Comparison of ENCODE assay signal across 9 mouse cellular contexts in the genomic region with DNA sequence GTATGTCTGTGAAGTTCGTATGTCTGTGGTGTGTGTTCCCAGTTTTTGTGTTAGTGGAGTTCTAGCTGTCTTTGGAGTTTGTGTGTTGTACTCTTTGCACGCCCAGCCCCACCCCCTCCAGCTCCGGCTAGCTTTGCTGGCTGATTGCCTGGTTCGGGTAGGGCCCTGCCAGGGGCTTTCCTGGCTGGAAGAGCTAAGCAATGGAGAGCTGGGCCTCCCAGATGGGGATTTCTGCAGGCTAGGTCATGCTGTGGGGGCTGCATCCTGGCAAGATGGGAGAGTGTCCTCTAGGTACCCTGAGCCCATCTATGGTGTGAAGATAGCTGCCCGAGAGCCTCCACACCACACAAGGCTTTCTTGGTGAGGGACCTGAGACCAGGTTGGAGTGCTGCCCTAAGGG. TPM values are rescaled to one million over a fixed set of nuclear protein-coding genes. Genes with fewer than 3 reads are reported as not detected.
DNase-seq lines count a peak whose midpoint lies in the region; ATAC-seq and TF ChIP-seq lines count a peak whose summit lies in the region.
"Had no signal": no experiment of that assay in that cellular context is flagged by ENCODE, and none has a peak within 500 bp of the region (broad histone marks: within the 10 kb centered on the region; RNA-seq: fewer than 3 reads in every experiment).

No protein-coding gene starts in this region.

- no peak for TF ChIP-seq EP300 in stomach, postnatal 0 days (optimal IDR thresholded peaks at IDR 0.05)

- H3K9me3 ChIP-seq in intestine, embryonic 16.5 days (ENCODE audit: control insufficient read depth, low read length): no peaks in the 10 kb centered on the region
- H3K9me3 ChIP-seq in stomach, postnatal 0 days (ENCODE audit: control insufficient read depth, low read length): no peaks in the 10 kb centered on the region
- H3K9me3 ChIP-seq: liver, embryonic 15.5 days had no signal

- H3K4me3 ChIP-seq in intestine, embryonic 16.5 days (ENCODE audit: low read length): no peak overlapping the region
- no peak overlapping the region for H3K4me3 ChIP-seq in lung, adult 2 months (replicated peaks; ENCODE audit: extremely low read depth, low read depth, low read length)
- no peak overlapping the region for H3K4me3 ChIP-seq in stomach, postnatal 0 days (ENCODE audit: low read depth, low read length)
- H3K4me3 ChIP-seq: liver, embryonic 15.5 days had no signal

- 0 out of 2 replicates have a peak, but pooled peaks have one; percentile 8 for TF ChIP-seq POLR2A in lung, adult 2 months (IDR thresholded peaks at IDR 0.05; ENCODE audit: borderline replicate concordance, extremely low read depth, low read depth, low read length)

- H3K36me3 ChIP-seq in intestine, embryonic 16.5 days (ENCODE audit: control insufficient read depth, insufficient read depth, low read length): no peaks in the 10 kb centered on the region
- H3K36me3 ChIP-seq in stomach, postnatal 0 days (ENCODE audit: control insufficient read depth, insufficient read depth, low read length): no peaks in the 10 kb centered on the region
- H3K36me3 ChIP-seq: liver, embryonic 15.5 days had no signal

- H3K9ac ChIP-seq in intestine, embryonic 16.5 days (ENCODE audit: low read depth, low read length): peak overlapping the region; percentile 23; the same call in 1 of the 2 replicates
- H3K9ac ChIP-seq in stomach, postnatal 0 days (ENCODE audit: low read length): peak overlapping the region; percentile 43; the same call in 1 of the 2 replicates
- H3K9ac ChIP-seq: liver, embryonic 15.5 days had no signal

- H3K4me2 ChIP-seq in intestine, embryonic 16.5 days (ENCODE audit: low read depth, low read length): no peak overlapping the region
- H3K4me2 ChIP-seq in stomach, postnatal 0 days (replicated peaks; ENCODE audit: low read depth): no peak overlapping the region
- H3K4me2 ChIP-seq: liver, embryonic 15.5 days had no signal

- H3K27ac ChIP-seq in intestine, embryonic 16.5 days (ENCODE audit: low read length): peak overlapping the region; percentile 83
- H3K27ac ChIP-seq in stomach, postnatal 0 days (replicated peaks): peak overlapping the region; percentile 92
- H3K27ac ChIP-seq: liver, embryonic 15.5 days had no signal

- peaks cover 20% of the 10 kb centered on the region for H3K4me1 ChIP-seq in intestine, embryonic 16.5 days (ENCODE audit: control insufficient read depth, insufficient read depth, low read length)
- peaks cover 19% of the 10 kb centered on the region for H3K4me1 ChIP-seq in lung, adult 2 months (ENCODE audit: control insufficient read depth, insufficient read depth, low read length)
- H3K4me1 ChIP-seq in stomach, postnatal 0 days (replicated peaks; ENCODE audit: control insufficient read depth, insufficient read depth): peaks cover 12% of the 10 kb centered on the region

- DNase-seq in adrenal gland, adult (ENCODE audit: inconsistent age in 2 of 2, low spot score in 1 of 2): peak; percentile 71 to 82
- no peak for DNase-seq in adrenal gland, adult 8-10 months
- peak; percentile 87 for DNase-seq in adipocyte (ENCODE audit: low spot score)
- DNase-seq in gastrocnemius, postnatal 4 days (ENCODE audit: low spot score in 2 of 2): peak; percentile 65 to 88
- DNase-seq in lung, adult 2 months: no peak
- peak; percentile 92 for DNase-seq in stomach, postnatal 0 days (ENCODE audit: low spot score)
- no peak for DNase-seq in left cerebral cortex, adult 18-20 months (ENCODE audit: low spot score in 2 of 2)

- no peaks in the 10 kb centered on the region for H3K27me3 ChIP-seq in intestine, embryonic 16.5 days (replicated peaks; ENCODE audit: control insufficient read depth, insufficient read depth, low read length)
- no peaks in the 10 kb centered on the region for H3K27me3 ChIP-seq in stomach, postnatal 0 days (ENCODE audit: control insufficient read depth, insufficient read depth, low read length)
- H3K27me3 ChIP-seq: liver, embryonic 15.5 days had no signal

- no peak for TF ChIP-seq CTCF in lung, adult 2 months (IDR thresholded peaks at IDR 0.05; ENCODE audit: insufficient read depth, low read length)
- no peak for TF ChIP-seq CTCF in stomach, postnatal 0 days (IDR thresholded peaks at IDR 0.05; ENCODE audit: low read depth)

- 25% methylated on average over 5 of the region's 5 CpGs for WGBS in intestine, embryonic 16.5 days
- WGBS in lung, adult 2 months: 17% methylated on average over 5 of the region's 5 CpGs
- WGBS in stomach, postnatal 0 days: 16% methylated on average over 5 of the region's 5 CpGs

- peak; percentile 81 for ATAC-seq in intestine, embryonic 16.5 days
- ATAC-seq in stomach, postnatal 0 days (ENCODE audit: low FRiP score, low TSS enrichment): peak; percentile 81

RNA-seq across cellular contexts. Expression of a gene that starts 28.4 kb away (rescaled TPM):
- 100 to 1,000 TPM in 1 of 4 experiments, 10 to 100 TPM in 2, 1 to 10 TPM in 1; 8.6 to 127 (median 15.7) TPM for total RNA-seq in adrenal gland, adult 8-10 months (2022)
- total RNA-seq in gastrocnemius, postnatal 4 days (2021): 10 to 100 TPM; 80.3 to 83.2 TPM
- polyA plus RNA-seq in intestine, embryonic 16.5 days (2015; fragmentation: Nextera tagmentation; extraction: Ambion mirVana): 5.7 and 5.8 TPM in 2 replicates
- 60.5 and 87.9 TPM in 2 replicates for polyA plus RNA-seq in lung, adult 2 months (2012; rRNA removed)
- polyA plus RNA-seq in stomach, postnatal 0 days (2015; fragmentation: Nextera tagmentation; extraction: Ambion mirVana): 18.2 and 19.8 TPM in 2 replicates
- total RNA-seq in left cerebral cortex, adult 18-20 months (2021): 10 to 100 TPM; 28.3 to 37.8 TPM

Comparison
In these comparisons a context has a peak if more than half of its experiments do, and no peak if none do; other contexts are left out.
1. DNase-seq: peak in adrenal gland, adult (2 of 2), adipocyte (single experiment), gastrocnemius, postnatal 4 days (2 of 2) and stomach, postnatal 0 days (single experiment); none in adrenal gland, adult 8-10 months (single experiment), lung, adult 2 months (single experiment) and left cerebral cortex, adult 18-20 months (0 of 2).